In the genomic region with DNA sequence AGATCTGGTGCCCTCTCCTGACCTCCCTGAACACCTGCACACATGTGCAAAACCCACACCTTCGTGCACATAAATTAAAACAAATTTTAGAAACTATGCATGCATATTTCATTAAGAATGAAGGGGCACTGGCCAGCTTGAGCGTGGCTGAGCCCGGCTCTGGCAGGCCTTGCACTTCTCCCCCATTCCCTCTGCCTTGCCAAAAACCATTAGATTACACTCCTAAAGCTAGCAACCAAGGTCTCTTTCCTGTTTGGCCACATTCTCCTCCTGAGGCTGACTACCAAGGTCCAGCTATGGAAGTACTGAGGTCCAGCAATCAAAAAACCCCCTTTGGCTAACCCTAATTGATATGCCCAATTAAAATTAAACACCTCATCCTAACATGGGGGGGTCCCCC, we compare ENCODE assay signal across 29 mouse cellular contexts. TPM values are rescaled to one million over a fixed set of nuclear protein-coding genes. Genes with fewer than 3 reads are reported as not detected.
"Had no signal": no experiment of that assay in that cellular context is flagged by ENCODE, and none has a peak within 500 bp of the region (broad histone marks: within the 10 kb centered on the region; RNA-seq: fewer than 3 reads in every experiment).

No protein-coding gene starts in this region.

- H3K27ac ChIP-seq: kidney, embryonic 15.5 days; left cerebral cortex, adult 2 months; liver, embryonic 13.5 days; midbrain, embryonic 10.5 days; midbrain, embryonic 13.5 days; stomach, postnatal 0 days had no signal

- H3K9me3 ChIP-seq: kidney, embryonic 15.5 days; liver, embryonic 13.5 days; megakaryocyte, embryonic 14.5 days; midbrain, embryonic 10.5 days; midbrain, embryonic 13.5 days had no signal

- H3K27me3 ChIP-seq: kidney, embryonic 15.5 days had no signal

- H3K9ac ChIP-seq: kidney, embryonic 15.5 days; liver, embryonic 13.5 days; lung, embryonic 14.5 days; midbrain, embryonic 13.5 days had no signal

- DNase-seq: kidney, adult 18-20 months; kidney, postnatal 36 days; layer of hippocampus, postnatal 36 days; liver, embryonic 13.5 days; lung, embryonic 14.5 days; lung, postnatal 36 days; right cerebral cortex, adult 18-20 months; right cerebral cortex, postnatal 14 days; right cerebral cortex, postnatal 4 days; thymus, adult 2 months; thymus, postnatal 25 days had no signal

- H3K4me2 ChIP-seq: kidney, embryonic 15.5 days; liver, embryonic 13.5 days; lung, embryonic 14.5 days; midbrain, embryonic 13.5 days had no signal

- H3K4me1 ChIP-seq: liver, embryonic 13.5 days; midbrain, embryonic 10.5 days; midbrain, embryonic 13.5 days had no signal

- H3K36me3 ChIP-seq: kidney, embryonic 15.5 days; liver, embryonic 13.5 days; midbrain, embryonic 10.5 days; midbrain, embryonic 13.5 days had no signal

- H3K4me3 ChIP-seq: kidney, embryonic 15.5 days; left cerebral cortex, adult 2 months; liver, embryonic 13.5 days; megakaryocyte, embryonic 14.5 days; midbrain, embryonic 10.5 days; midbrain, embryonic 13.5 days had no signal

- ATAC-seq: midbrain, embryonic 13.5 days had no signal

RNA-seq across cellular contexts. Expression of a gene that starts 13.7 kb away (rescaled TPM):
- total RNA-seq: layer of hippocampus, adult 8-10 months; layer of hippocampus, postnatal 36 days; left cerebral cortex, adult 2 months; left cerebral cortex, postnatal 10 days; left cerebral cortex, postnatal 36 days; liver, adult 2 months; midbrain, postnatal 0 days had no signal
- polyA plus RNA-seq: liver, adult 2 months; midbrain, postnatal 0 days; neural tube, embryonic 11.5 days; neural tube, embryonic 14.5 days; stomach, embryonic 14.5 days had no signal

RNA-seq across cellular contexts. Expression of a gene that starts 22.8 kb away (rescaled TPM):
- total RNA-seq: layer of hippocampus, postnatal 10 days; layer of hippocampus, postnatal 36 days; left cerebral cortex, postnatal 10 days; left cerebral cortex, postnatal 36 days; midbrain, postnatal 0 days had no signal

RNA-seq across cellular contexts. Expression of a gene that starts 48.8 kb away (rescaled TPM):
- total RNA-seq: layer of hippocampus, postnatal 10 days; layer of hippocampus, postnatal 36 days; left cerebral cortex, postnatal 36 days; liver, adult 2 months had no signal
- polyA plus RNA-seq: liver, adult 2 months; liver, embryonic 16.5 days; midbrain, embryonic 13.5 days; midbrain, postnatal 0 days; neural tube, embryonic 11.5 days; neural tube, embryonic 14.5 days had no signal

RNA-seq across cellular contexts. Expression of a gene that starts 54.3 kb away (rescaled TPM):
- total RNA-seq: layer of hippocampus, adult 8-10 months; layer of hippocampus, postnatal 36 days; left cerebral cortex, adult 2 months; liver, adult 2 months; midbrain, postnatal 0 days had no signal
- polyA plus RNA-seq: kidney, embryonic 15.5 days; limb, embryonic 14.5 days; liver, adult 2 months; liver, embryonic 13.5 days; liver, embryonic 16.5 days; lung, embryonic 14.5 days; lung, postnatal 0 days; midbrain, embryonic 13.5 days; neural tube, embryonic 11.5 days; stomach, embryonic 14.5 days; stomach, postnatal 0 days had no signal
